Mouse (Mus musculus): ENCODE data around the gene Hspa1l. TPM values are rescaled to one million over a fixed set of nuclear protein-coding genes. Genes with fewer than 3 reads are reported as not detected.

The Hspa1l gene
- polyA plus RNA-seq, 1 experiment from 2014 or later = 0.18 TPM

DNA sequence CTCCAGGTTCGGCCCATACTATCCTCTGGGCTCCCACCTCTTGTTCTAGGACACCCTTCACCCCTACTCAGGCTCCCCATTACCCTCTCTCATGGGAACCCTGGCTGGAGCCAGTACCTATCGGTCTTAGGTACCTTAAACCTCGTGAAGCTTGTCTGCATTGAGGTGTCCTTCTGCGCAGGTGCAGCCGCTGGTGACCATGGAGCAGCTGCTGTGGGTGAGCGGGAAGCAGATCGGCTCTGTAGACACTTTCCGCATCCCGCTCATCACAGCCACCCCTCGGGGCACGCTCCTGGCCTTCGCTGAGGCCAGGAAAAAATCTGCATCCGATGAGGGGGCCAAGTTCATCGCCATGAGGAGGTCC, 40.8 kb upstream of the Hspa1l start:
- peak overlapping the region; percentile 98 for H3K4me2 ChIP-seq (ENCODE audit: low read depth, low read length)
- TF ChIP-seq CTCF (IDR thresholded peaks at IDR 0.05; ENCODE audit: low read depth) = no peak
- no peak for TF ChIP-seq EP300 (IDR thresholded peaks at IDR 0.05; ENCODE audit: low read depth)
- ATAC-seq = peak; percentile 9
- H3K27ac ChIP-seq (ENCODE audit: low read depth) = peak overlapping the region; percentile 66
- DNase-seq = no peak
- H3K9me3 ChIP-seq (ENCODE audit: low read length) = no peaks in the 10 kb centered on the region
- H3K9ac ChIP-seq (replicated peaks) = peak overlapping the region; percentile 79
- peaks cover 5% of the 10 kb centered on the region; the same call in 1 of the 2 replicates for H3K36me3 ChIP-seq (replicated peaks; ENCODE audit: insufficient read depth, low read length)
- peak overlapping the region; percentile 80 for H3K4me3 ChIP-seq (ENCODE audit: low read depth, low read length)
- 10% methylated on average over 14 of the region's 14 CpGs for WGBS (ENCODE audit: insufficient replicate concordance)
- peaks cover 30% of the 10 kb centered on the region for H3K4me1 ChIP-seq (ENCODE audit: insufficient read depth)
- no peaks in the 10 kb centered on the region for H3K27me3 ChIP-seq (ENCODE audit: insufficient read depth, low read length)

DNA sequence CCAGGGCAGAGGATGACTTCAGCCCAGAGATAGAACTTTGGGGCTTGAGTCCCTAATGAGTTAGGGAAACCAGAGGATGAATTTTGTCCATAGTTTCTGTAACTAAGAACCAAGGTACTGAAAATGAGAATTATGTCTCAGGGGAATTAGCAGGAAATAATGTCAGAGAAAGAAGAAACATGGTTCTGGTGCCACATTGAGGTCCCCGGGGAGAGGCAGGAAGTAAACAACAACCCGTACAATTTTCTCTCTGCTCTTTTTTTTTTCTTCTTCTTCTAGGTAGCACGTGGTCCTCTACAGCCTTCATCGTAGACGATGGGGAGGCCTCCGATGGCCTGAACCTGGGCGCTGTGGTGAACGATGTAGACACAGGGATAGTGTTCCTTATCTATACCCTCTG, 40.2 kb upstream of the Hspa1l start:
- 41% methylated on average over 8 of the region's 8 CpGs for WGBS (ENCODE audit: insufficient replicate concordance)
- no peaks in the 10 kb centered on the region for H3K9me3 ChIP-seq (ENCODE audit: low read length)
- ATAC-seq (no peak), DNase-seq (no peak)
- TF ChIP-seq CTCF (IDR thresholded peaks at IDR 0.05; ENCODE audit: low read depth) (no peak), EP300 (IDR thresholded peaks at IDR 0.05; ENCODE audit: low read depth) (no peak)
- H3K9ac ChIP-seq (replicated peaks) = peak overlapping the region; percentile 79
- H3K4me2 ChIP-seq (ENCODE audit: low read depth, low read length) = peak overlapping the region; percentile 98
- H3K4me1 ChIP-seq (ENCODE audit: insufficient read depth) = peaks cover 30% of the 10 kb centered on the region
- peaks cover 5% of the 10 kb centered on the region; the same call in 1 of the 2 replicates for H3K36me3 ChIP-seq (replicated peaks; ENCODE audit: insufficient read depth, low read length)
- H3K27ac ChIP-seq (ENCODE audit: low read depth) = no peak overlapping the region
- no peaks in the 10 kb centered on the region for H3K27me3 ChIP-seq (ENCODE audit: insufficient read depth, low read length)
- H3K4me3 ChIP-seq (ENCODE audit: low read depth, low read length) = peak overlapping the region; percentile 80

DNA sequence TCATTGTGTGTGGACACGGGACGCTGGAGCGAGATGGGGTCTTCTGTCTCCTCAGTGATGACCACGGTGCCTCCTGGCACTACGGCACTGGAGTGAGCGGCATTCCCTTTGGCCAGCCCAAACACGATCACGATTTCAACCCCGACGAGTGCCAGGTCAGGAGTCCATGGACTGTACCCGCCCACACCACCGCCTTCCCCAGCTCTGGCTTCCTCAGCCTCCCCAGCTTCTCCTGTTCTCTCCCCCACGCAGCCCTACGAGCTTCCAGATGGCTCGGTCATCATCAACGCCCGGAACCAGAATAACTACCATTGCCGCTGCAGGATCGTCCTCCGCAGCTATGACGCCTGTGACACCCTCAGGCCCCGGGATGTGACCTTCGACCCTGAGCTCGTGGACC, 38.5 kb upstream of the Hspa1l start:
- 60% methylated on average over 24 of the region's 24 CpGs for WGBS (ENCODE audit: insufficient replicate concordance)
- H3K4me2 ChIP-seq (ENCODE audit: low read depth, low read length) = peak overlapping the region; percentile 60
- TF ChIP-seq EP300 (IDR thresholded peaks at IDR 0.05; ENCODE audit: low read depth) (no peak), CTCF (IDR thresholded peaks at IDR 0.05; ENCODE audit: low read depth) (no peak)
- peaks cover 32% of the 10 kb centered on the region for H3K4me1 ChIP-seq (ENCODE audit: insufficient read depth)
- peak overlapping the region; percentile 8 for H3K9ac ChIP-seq (replicated peaks)
- H3K27ac ChIP-seq (ENCODE audit: low read depth) = peak overlapping the region; percentile 64
- no peak for DNase-seq
- 0 out of 2 replicates have a peak overlapping the region, but pooled peaks have one; percentile 7 for H3K4me3 ChIP-seq (ENCODE audit: low read depth, low read length)
- no peak for ATAC-seq
- peaks cover 5% of the 10 kb centered on the region; the same call in 1 of the 2 replicates for H3K36me3 ChIP-seq (replicated peaks; ENCODE audit: insufficient read depth, low read length)
- no peaks in the 10 kb centered on the region for H3K9me3 ChIP-seq (ENCODE audit: low read length)
- no peaks in the 10 kb centered on the region for H3K27me3 ChIP-seq (ENCODE audit: insufficient read depth, low read length)

DNA sequence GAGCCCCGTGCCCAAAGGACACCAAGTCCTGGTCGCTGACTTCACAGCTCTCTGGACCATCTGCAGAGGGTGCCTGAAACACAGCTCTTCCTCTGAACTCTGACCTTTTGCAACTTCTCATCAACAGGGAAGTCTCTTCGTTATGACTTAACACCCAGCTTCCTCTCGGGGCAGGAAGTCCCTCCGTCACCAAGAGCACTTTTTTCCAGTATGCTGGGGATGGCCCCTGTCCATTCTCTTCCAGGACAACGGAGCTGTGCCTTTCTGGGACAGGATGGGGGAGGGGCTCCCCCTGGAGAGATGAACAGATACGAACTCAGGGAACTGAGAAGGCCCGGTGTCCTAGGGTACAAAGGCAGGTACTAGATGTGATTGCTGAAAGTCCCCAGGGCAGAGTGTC, 37.7 kb upstream of the Hspa1l start:
- ATAC-seq (no peak), DNase-seq (no peak)
- Histone ChIP-seq H3K9ac (replicated peaks) (no peak overlapping the region), H3K4me3 (ENCODE audit: low read depth, low read length) (no peak overlapping the region), H3K27ac (ENCODE audit: low read depth) (peak overlapping the region; percentile 64), H3K27me3 (ENCODE audit: insufficient read depth, low read length) (no peaks in the 10 kb centered on the region), H3K36me3 (replicated peaks; ENCODE audit: insufficient read depth, low read length) (peaks cover 5% of the 10 kb centered on the region; the same call in 1 of the 2 replicates), H3K4me1 (ENCODE audit: insufficient read depth) (peaks cover 32% of the 10 kb centered on the region), H3K9me3 (ENCODE audit: low read length) (no peaks in the 10 kb centered on the region), H3K4me2 (ENCODE audit: low read depth, low read length) (peak overlapping the region; percentile 60; the same call in 1 of the 2 replicates)
- 33% methylated on average over 8 of the region's 8 CpGs for WGBS (ENCODE audit: insufficient replicate concordance)
- TF ChIP-seq CTCF (IDR thresholded peaks at IDR 0.05; ENCODE audit: low read depth) (no peak), EP300 (IDR thresholded peaks at IDR 0.05; ENCODE audit: low read depth) (peak; percentile 56; the same call in 1 of the 2 replicates)

DNA sequence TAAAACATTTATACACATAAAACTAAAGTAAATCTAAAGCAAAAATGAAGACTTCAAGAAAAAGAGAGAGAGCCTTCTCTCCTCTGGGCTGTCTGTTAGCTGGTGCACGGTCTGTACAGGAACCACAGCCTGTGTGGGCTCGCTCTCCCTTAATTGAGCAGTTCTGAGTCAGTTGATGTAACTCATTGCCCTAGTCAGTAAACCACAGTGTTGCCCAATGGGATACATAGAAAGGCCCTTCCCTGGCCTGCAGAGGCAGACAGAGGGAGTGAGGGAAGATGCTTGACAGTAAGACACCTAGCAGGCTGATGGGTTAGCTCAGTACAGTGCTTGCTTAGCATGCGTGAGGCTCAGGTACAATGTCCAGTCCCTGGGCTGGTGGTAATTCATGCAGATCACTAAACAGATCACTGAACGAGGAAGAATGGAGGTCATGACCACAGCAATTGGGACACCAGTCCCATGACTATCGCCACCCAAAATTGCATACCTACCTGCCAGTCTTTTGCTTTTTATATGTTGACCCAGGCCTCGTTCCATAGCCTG, 34.5 kb upstream of the Hspa1l start:
- DNase-seq = no peak
- Histone ChIP-seq H3K27me3 (ENCODE audit: insufficient read depth, low read length) (no peaks in the 10 kb centered on the region), H3K9ac (replicated peaks) (no peak overlapping the region), H3K4me1 (ENCODE audit: insufficient read depth) (peaks cover 23% of the 10 kb centered on the region), H3K4me3 (ENCODE audit: low read depth, low read length) (no peak overlapping the region), H3K9me3 (ENCODE audit: low read length) (no peaks in the 10 kb centered on the region), H3K27ac (ENCODE audit: low read depth) (peak overlapping the region; percentile 66; the same call in 1 of the 2 replicates), H3K4me2 (ENCODE audit: low read depth, low read length) (no peak overlapping the region), H3K36me3 (replicated peaks; ENCODE audit: insufficient read depth, low read length) (peaks cover 5% of the 10 kb centered on the region; the same call in 1 of the 2 replicates)
- TF ChIP-seq CTCF (IDR thresholded peaks at IDR 0.05; ENCODE audit: low read depth) (no peak), EP300 (IDR thresholded peaks at IDR 0.05; ENCODE audit: low read depth) (no peak)
- 60% methylated on average over 6 of the region's 6 CpGs for WGBS (ENCODE audit: insufficient replicate concordance)
- peak; percentile 12; the same call in 1 of the 2 replicates for ATAC-seq

DNA sequence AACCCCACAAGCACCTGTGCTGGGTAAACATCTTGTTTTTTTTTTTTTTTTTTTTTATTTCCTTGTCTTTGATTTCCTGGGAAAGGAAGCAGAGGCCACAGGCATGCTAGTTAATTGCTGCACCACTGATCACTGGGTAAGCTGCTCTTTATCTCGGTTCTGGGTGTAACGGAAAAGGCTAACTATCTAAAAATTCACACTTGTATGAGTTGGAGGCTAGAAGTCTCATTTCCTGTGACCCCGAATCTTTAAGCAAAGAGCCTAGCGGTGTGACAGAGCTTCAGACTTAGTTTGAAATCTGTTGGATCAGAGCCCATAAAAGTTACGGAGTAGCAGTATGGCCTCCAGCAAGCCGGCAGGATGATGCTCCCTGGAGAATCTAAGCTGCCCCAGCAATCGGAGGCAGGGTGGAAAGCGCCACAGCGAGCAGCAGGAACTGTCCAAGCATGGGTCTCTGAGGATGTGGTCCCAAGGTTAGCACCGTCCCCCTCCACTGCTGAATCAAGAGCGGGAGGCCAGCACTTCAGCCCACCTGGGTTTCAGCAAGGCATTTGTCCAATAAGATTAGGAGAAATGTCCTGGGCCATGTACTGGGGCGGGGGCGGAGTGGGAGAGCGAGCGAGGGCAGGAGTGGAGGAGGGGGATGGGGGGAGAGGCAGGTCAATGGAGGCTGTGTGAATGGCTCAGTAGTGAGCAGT, 31.0 kb upstream of the Hspa1l start:
- DNase-seq = no peak
- no peaks in the 10 kb centered on the region for H3K27me3 ChIP-seq (ENCODE audit: insufficient read depth, low read length)
- H3K9me3 ChIP-seq (ENCODE audit: low read length) = no peaks in the 10 kb centered on the region
- peak; percentile 23; the same call in 1 of the 2 replicates for ATAC-seq
- H3K4me2 ChIP-seq (ENCODE audit: low read depth, low read length) = peak overlapping the region; percentile 58
- H3K36me3 ChIP-seq (replicated peaks; ENCODE audit: insufficient read depth, low read length) = no peaks in the 10 kb centered on the region; the same call in 1 of the 2 replicates
- H3K27ac ChIP-seq (ENCODE audit: low read depth) = peak overlapping the region; percentile 34; the same call in 1 of the 2 replicates
- 25% methylated on average over 15 of the region's 15 CpGs for WGBS (ENCODE audit: insufficient replicate concordance)
- H3K9ac ChIP-seq (replicated peaks) = 0 out of 2 replicates have a peak overlapping the region, but pooled peaks have one; percentile 34
- peak overlapping the region; percentile 27 for H3K4me3 ChIP-seq (ENCODE audit: low read depth, low read length)
- H3K4me1 ChIP-seq (ENCODE audit: insufficient read depth) = peaks cover 10% of the 10 kb centered on the region
- TF ChIP-seq CTCF (IDR thresholded peaks at IDR 0.05; ENCODE audit: low read depth) (no peak), EP300 (IDR thresholded peaks at IDR 0.05; ENCODE audit: low read depth) (no peak)

Measured in liver, postnatal 0 days (tissue).